Mouse (Mus musculus): ENCODE results near the gene Nupr1l. TPM values are rescaled to one million over a fixed set of nuclear protein-coding genes. Genes with fewer than 3 reads are reported as not detected.
"Not testable (repeated sequence)": the region's sequence is repeated elsewhere in the genome, so short reads cannot be mapped to it uniquely, and the experiment has no call there.

Nupr1l gene
- under 1 TPM in 1 of 4 experiments, not detected in 3; 0.44 TPM for total RNA-seq (2022)

GRCm38 (mm10) chr5:129908242-129908965, at the start of gene Nupr1l:
Gene Nupr1l (plus strand): TSS chr5:129908540.
- DNase-seq (ENCODE audit: low spot score in 2 of 2): peak; percentile 69 to 77

GRCm38 (mm10) chr5:129862325-129862724, 46.0 kb upstream of the Nupr1l start:
- no peak for DNase-seq (ENCODE audit: low spot score in 2 of 2)

- peak; percentile 37 to 41 for DNase-seq (ENCODE audit: low spot score in 2 of 2)
Measured at GRCm38 (mm10) chr5:129864467-129864866, 43.9 kb upstream of the Nupr1l start.

- DNase-seq (ENCODE audit: low spot score in 2 of 2): peak in 1 of 2 experiments; percentile 49
Measured at GRCm38 (mm10) chr5:129865841-129866240, 42.5 kb upstream of the Nupr1l start.

GRCm38 (mm10) chr5:129869238-129869995, 38.9 kb upstream of the Nupr1l start:
- no peak for DNase-seq (ENCODE audit: low spot score in 2 of 2)

GRCm38 (mm10) chr5:129871238-129871637, 37.1 kb upstream of the Nupr1l start:
- DNase-seq (ENCODE audit: low spot score in 2 of 2): peak in 1 of 2 experiments; percentile 48

- DNase-seq (ENCODE audit: low spot score in 2 of 2): no peak
Measured at GRCm38 (mm10) chr5:129873942-129874341, 34.4 kb upstream of the Nupr1l start.

GRCm38 (mm10) chr5:129875098-129875497, 33.2 kb upstream of the Nupr1l start:
- DNase-seq (ENCODE audit: low spot score in 2 of 2): no peak

- DNase-seq (ENCODE audit: low spot score in 2 of 2): peak; percentile 72 to 83
Measured at GRCm38 (mm10) chr5:129877731-129878455, 30.4 kb upstream of the Nupr1l start.

- peak; percentile 73 to 88 for DNase-seq (ENCODE audit: low spot score in 2 of 2)
Measured at GRCm38 (mm10) chr5:129878946-129879345, 29.4 kb upstream of the Nupr1l start.

- no peak for DNase-seq (ENCODE audit: low spot score in 2 of 2)
Measured at GRCm38 (mm10) chr5:129879888-129880287, 28.5 kb upstream of the Nupr1l start.

GRCm38 (mm10) chr5:129886271-129886670, 22.1 kb upstream of the Nupr1l start:
- no peak for DNase-seq (ENCODE audit: low spot score in 2 of 2)

- peak; percentile 92 for DNase-seq (ENCODE audit: low spot score in 2 of 2)
Measured at GRCm38 (mm10) chr5:129886911-129887636, 21.3 kb upstream of the Nupr1l start, which contains the start of gene Chchd2. Gene Chchd2 (minus strand): TSS chr5:129887470.

GRCm38 (mm10) chr5:129890390-129890789, 17.9 kb upstream of the Nupr1l start:
- not testable (repeated sequence) for DNase-seq (ENCODE audit: low spot score in 2 of 2)

- DNase-seq (ENCODE audit: low spot score in 2 of 2): peak; percentile 71 to 81
Measured at GRCm38 (mm10) chr5:129895198-129896088, 12.9 kb upstream of the Nupr1l start, which contains the start of gene Zbed5. Gene Zbed5 (plus strand): TSS chr5:129895723.

GRCm38 (mm10) chr5:129898449-129898848, 9.9 kb upstream of the Nupr1l start, which contains the start of gene Phkg1:
Gene Phkg1 (minus strand): TSS chr5:129898549.
- no peak for DNase-seq (ENCODE audit: low spot score in 2 of 2)

GRCm38 (mm10) chr5:129907775-129908174, 565 bp upstream of the Nupr1l start:
- DNase-seq (ENCODE audit: low spot score in 2 of 2): no peak

GRCm38 (mm10) chr5:129909147-129909546, 807 bp downstream of the Nupr1l start:
- no peak for DNase-seq (ENCODE audit: low spot score in 2 of 2)

- no peak for DNase-seq (ENCODE audit: low spot score in 2 of 2)
Measured at GRCm38 (mm10) chr5:129909591-129909990, 1.3 kb downstream of the Nupr1l start.

GRCm38 (mm10) chr5:129914024-129914423, 5.7 kb downstream of the Nupr1l start:
- DNase-seq (ENCODE audit: low spot score in 2 of 2): no peak

Data from gastrocnemius, adult 8-10 months (tissue).